Comparison of ENCODE assay signal across 14 mouse cellular contexts in genomic region chr10:5591996-5592395, GRCm38 (mm10). TPM values are rescaled to one million over a fixed set of nuclear protein-coding genes. Genes with fewer than 3 reads are reported as not detected.
A peak's percentile ranks its signal among the peaks of the same experiment; 100 is the strongest.
DNase-seq lines count a peak whose midpoint lies in the region; ATAC-seq and TF ChIP-seq lines count a peak whose summit lies in the region.
"Had no signal": no experiment of that assay in that cellular context is flagged by ENCODE, and none has a peak within 500 bp of the region (broad histone marks: within the 10 kb centered on the region; RNA-seq: fewer than 3 reads in every experiment).

No protein-coding gene starts in this region.

- peak; percentile 31 for DNase-seq in 416B (ENCODE audit: low read depth)
- peak; percentile 45 to 53 for DNase-seq in heart, postnatal 10 days
- peak; percentile 27 to 62 for DNase-seq in kidney, postnatal 25 days
- no peak for DNase-seq in layer of hippocampus, adult 9-10 months (ENCODE audit: low spot score)
- DNase-seq: cerebellum, postnatal 36 days; gastrocnemius, postnatal 10 days; right cerebral cortex, postnatal 25 days had no signal

- peak overlapping the region; percentile 60; the same call in 1 of the 2 replicates for H3K27ac ChIP-seq in embryonic fibroblast, embryonic 13.5 days (ENCODE audit: insufficient read depth, low read length)
- H3K27ac ChIP-seq: midbrain, embryonic 12.5 days; neural tube, embryonic 13.5 days had no signal

- ATAC-seq in CD4-positive, CD25-positive, alpha-beta regulatory T cell, adult 4 months: no peak
- ATAC-seq in cerebellum, adult (ENCODE audit: insufficient number of reproducible peaks, low FRiP score, low TSS enrichment): no peak
- ATAC-seq: activated CD4-positive, CD25-positive, alpha-beta regulatory T cell, adult 4 months had no signal

- no peak for TF ChIP-seq POLR2A in embryonic fibroblast, embryonic 13.5 days (IDR thresholded peaks at IDR 0.05; ENCODE audit: low read depth, low read length)

- H3K4me1 ChIP-seq in embryonic fibroblast, embryonic 13.5 days (ENCODE audit: control insufficient read depth, insufficient read depth, low read length): peaks cover 2% of the 10 kb centered on the region
- H3K4me1 ChIP-seq: midbrain, embryonic 12.5 days; neural tube, embryonic 13.5 days had no signal

- H3K4me3 ChIP-seq in embryonic fibroblast, embryonic 13.5 days (ENCODE audit: insufficient read depth, low read length): no peak overlapping the region
- H3K4me3 ChIP-seq: midbrain, embryonic 12.5 days; neural tube, embryonic 13.5 days had no signal

- TF ChIP-seq CTCF in embryonic fibroblast, embryonic 13.5 days (IDR thresholded peaks at IDR 0.05; ENCODE audit: borderline replicate concordance, insufficient read depth, low read length): no peak

- intact Hi-C loops in heart, postnatal 10 days (cut with DNase I): loop anchor here (5.0 kb wide), 1 partner anchor 80 kb away; no protein-coding TSS in a partner anchor

RNA-seq across cellular contexts. Expression of gene Myct1, which starts 1.6 kb away (rescaled TPM):
- 0.18 and 0.57 TPM in 2 replicates for polyA plus RNA-seq in embryonic fibroblast, embryonic 13.5 days (2011; ENCODE audit: insufficient read length, low read depth, missing spikeins)
- total RNA-seq in heart, postnatal 10 days (2021): 10 to 100 TPM; 22.2 to 30.4 TPM
- not detected for polyA plus RNA-seq in CD4-positive, CD25-positive, alpha-beta regulatory T cell, adult 4 months (2017; shearing (Covaris generic))
- total RNA-seq: ES-E14 had no signal
- polyA plus RNA-seq: activated CD4-positive, CD25-positive, alpha-beta regulatory T cell, adult 4 months had no signal

RNA-seq across cellular contexts. Expression of gene Syne1, which starts 40.7 kb away (rescaled TPM):
- polyA plus RNA-seq in embryonic fibroblast, embryonic 13.5 days (2011; ENCODE audit: insufficient read length, low read depth, missing spikeins): 38.7 and 42.6 TPM in 2 replicates
- 10 to 100 TPM; 76.4 to 85.9 TPM for total RNA-seq in heart, postnatal 10 days (2021)
- 10 to 100 TPM; 14.1 to 22.9 TPM for polyA plus RNA-seq in CD4-positive, CD25-positive, alpha-beta regulatory T cell, adult 4 months (2017; shearing (Covaris generic))

RNA-seq across cellular contexts. Expression of gene Vip, which starts 47.0 kb away (rescaled TPM):
- 0.97 TPM in 1 of 2 replicates, not detected in the other for polyA plus RNA-seq in embryonic fibroblast, embryonic 13.5 days (2011; ENCODE audit: insufficient read length, low read depth, missing spikeins)
- total RNA-seq in heart, postnatal 10 days (2021): under 1 TPM in 1 of 2 experiments, not detected in 1; 0.69 TPM
- not detected for polyA plus RNA-seq in CD4-positive, CD25-positive, alpha-beta regulatory T cell, adult 4 months (2017; shearing (Covaris generic))
- total RNA-seq: ES-E14 had no signal
- polyA plus RNA-seq: activated CD4-positive, CD25-positive, alpha-beta regulatory T cell, adult 4 months had no signal
